Mouse (Mus musculus): ENCODE results near the gene Tshz3.

- TF ChIP-seq POLR2A (IDR thresholded peaks at IDR 0.05; ENCODE audit: borderline replicate concordance, extremely low read depth, insufficient read depth, insufficient read length, poor library complexity, severe bottlenecking), result no peak
- no peak for TF ChIP-seq CTCF (IDR thresholded peaks at IDR 0.05; ENCODE audit: borderline replicate concordance, extremely low read depth, insufficient read depth, insufficient read length)
These were observed 18.8 kb upstream of the Tshz3 start for GRCm38 (mm10) chr7:36679031-36679618.
